Mouse (Mus musculus) splenic B cell, adult 2 months (primary cell): ENCODE data around the gene Erc1.
A peak's percentile ranks its signal among the peaks of the same experiment; 100 is the strongest.
"Not testable (repeated sequence)": the region's sequence is repeated elsewhere in the genome, so short reads cannot be mapped to it uniquely, and the experiment has no call there.

ENCODE experiments used
- DNase-seq: peaks from one replicate; pipeline ENCODE4 v3.0.0-alpha.2; 2011; ENCODE audit warnings: low read depth, low spot score
- H3K27me3 ChIP-seq: 2 replicates; pipeline ENCODE4 v1.6.1; 2012; ENCODE audit warnings: mild to moderate bottlenecking, low read length, moderate library complexity, mixed read lengths; ENCODE audit not compliant: control insufficient read depth, poor library complexity, insufficient read depth, severe bottlenecking
- H3K36me3 ChIP-seq: 2 replicates; pipeline ENCODE4 v1.6.1; 2012; ENCODE audit warnings: mild to moderate bottlenecking, low read length, moderate library complexity, mixed read lengths; ENCODE audit not compliant: control insufficient read depth, poor library complexity, insufficient read depth, severe bottlenecking

The Erc1 gene

DNA sequence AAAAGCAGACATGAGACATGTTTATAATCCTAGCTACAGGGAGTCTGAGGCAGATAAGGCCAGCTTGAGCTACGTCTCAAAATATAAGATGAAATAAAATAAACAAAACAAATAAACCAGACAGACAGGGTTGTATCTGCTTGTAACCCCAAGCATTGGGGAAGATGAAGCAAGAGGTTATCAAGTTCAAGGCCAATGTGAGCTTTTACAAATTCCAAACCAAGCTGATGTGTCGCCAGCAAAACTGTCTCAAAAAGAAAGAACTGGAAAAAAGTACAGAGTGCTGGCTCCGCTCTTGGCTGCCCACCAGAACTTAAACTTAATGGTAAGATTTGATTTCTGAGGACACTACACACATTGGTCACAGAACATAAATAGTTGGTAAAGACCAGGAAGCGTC lies 21.3 kb downstream of the Erc1 start:
- Histone ChIP-seq H3K36me3 (no peaks in the 10 kb centered on the region), H3K27me3 (no peaks in the 10 kb centered on the region)
- no peak for DNase-seq

DNA sequence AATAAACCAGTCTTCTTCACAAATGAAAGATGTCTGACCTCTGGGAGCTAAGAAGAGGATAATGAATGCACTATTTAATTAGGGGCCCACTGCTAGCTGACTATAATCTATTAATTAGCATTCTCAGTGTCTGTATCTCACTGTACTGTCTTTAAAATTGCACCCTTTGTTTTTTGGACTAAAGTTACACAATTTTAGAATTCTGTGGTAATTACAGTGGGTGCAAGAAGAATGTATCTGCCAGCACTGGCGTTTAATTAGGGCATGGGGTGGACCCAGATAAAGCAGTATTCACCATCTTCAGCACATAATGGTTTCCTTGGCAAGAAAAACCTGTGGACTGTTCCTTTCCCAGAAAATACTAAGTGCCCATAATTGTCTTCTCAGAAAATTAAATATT lies 25.8 kb downstream of the Erc1 start:
- no peak for DNase-seq
- H3K27me3 ChIP-seq: no peaks in the 10 kb centered on the region

DNA sequence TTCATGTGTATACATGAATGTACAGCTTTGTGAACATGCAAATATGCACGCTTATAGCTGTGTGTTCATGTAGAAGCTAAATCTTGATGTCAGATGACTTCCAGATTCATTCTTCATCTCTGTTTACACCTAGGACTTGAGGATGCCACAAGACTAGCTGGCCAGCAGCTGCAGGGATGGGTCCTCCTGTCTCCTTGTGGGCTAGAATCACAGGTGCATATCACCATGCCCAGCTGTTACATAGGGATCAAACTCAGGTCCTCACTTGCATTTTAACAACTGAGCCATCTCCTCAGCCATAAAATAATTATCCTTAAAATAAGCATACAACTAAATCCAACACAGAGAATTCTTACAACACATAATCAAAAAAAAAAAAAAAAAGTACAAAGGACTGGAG lies 26.8 kb downstream of the Erc1 start:
- no peak for DNase-seq
- no peaks in the 10 kb centered on the region for H3K27me3 ChIP-seq
- no peaks in the 10 kb centered on the region for H3K36me3 ChIP-seq

More for the DNA sequence above, 25.8 kb downstream of the Erc1 start:
- no peaks in the 10 kb centered on the region for H3K36me3 ChIP-seq

DNA sequence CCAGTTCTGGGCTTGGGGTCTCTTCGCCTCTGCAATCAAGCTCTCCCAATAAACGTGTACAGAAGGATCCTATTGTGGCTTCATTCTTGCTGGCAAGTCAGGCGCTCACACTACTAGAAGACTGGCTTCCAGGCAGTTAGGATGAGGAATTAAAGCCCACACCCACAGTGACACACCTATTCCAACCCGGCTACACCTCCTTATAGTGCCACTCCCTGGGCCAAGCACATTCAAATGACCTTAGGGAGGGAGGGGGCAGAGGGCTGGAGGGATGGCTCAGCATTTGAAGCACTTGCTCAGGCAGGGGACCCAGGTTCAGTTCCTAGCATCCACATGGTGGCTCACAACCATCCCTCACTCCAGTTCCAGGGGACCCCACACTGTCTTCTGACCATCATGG lies 29.4 kb downstream of the Erc1 start:
- DNase-seq: no peak
- Histone ChIP-seq H3K36me3 (no peaks in the 10 kb centered on the region), H3K27me3 (no peaks in the 10 kb centered on the region)

DNA sequence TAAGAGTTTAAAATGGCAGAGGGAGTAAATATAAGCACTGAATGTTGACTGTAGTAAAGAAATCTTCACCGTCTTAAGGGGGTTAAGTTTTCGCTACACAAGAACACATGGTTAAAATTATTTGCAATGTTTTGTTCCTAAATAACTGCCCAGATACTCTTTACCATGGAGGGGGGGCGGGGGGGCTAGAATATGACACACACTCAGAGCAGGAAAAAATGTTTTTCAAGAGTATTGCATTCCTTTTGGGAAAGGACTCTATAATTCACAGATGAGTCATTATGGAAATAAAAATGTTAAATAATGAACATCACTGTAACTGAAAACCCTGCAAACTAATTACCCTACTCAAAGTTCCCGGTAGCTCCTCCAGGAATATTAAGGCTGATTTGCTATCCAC lies 32.5 kb downstream of the Erc1 start:
- Histone ChIP-seq H3K27me3 (no peaks in the 10 kb centered on the region), H3K36me3 (no peaks in the 10 kb centered on the region)
- no peak for DNase-seq

DNA sequence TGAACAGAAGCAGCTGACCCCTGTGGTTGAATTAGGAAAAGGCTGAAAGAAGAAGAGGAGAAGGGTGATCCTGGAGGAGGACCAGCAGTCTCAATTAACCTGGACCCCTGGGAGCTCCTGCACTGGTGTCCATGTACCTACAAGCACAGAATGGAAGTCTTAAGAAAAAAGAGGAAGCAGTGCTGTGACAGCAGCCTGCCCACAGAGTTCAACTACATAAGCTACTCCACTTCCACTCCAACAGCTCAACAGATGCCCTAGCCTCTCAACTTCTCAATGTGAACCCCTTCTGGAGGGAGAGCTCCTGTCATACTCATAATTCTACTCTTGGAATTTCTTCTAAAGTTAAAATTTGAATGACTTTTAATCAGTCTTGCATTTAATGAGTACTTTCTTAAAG lies 34.9 kb downstream of the Erc1 start:
- DNase-seq: peak; percentile 8
- not testable (repeated sequence) for H3K36me3 ChIP-seq, H3K27me3 ChIP-seq

DNA sequence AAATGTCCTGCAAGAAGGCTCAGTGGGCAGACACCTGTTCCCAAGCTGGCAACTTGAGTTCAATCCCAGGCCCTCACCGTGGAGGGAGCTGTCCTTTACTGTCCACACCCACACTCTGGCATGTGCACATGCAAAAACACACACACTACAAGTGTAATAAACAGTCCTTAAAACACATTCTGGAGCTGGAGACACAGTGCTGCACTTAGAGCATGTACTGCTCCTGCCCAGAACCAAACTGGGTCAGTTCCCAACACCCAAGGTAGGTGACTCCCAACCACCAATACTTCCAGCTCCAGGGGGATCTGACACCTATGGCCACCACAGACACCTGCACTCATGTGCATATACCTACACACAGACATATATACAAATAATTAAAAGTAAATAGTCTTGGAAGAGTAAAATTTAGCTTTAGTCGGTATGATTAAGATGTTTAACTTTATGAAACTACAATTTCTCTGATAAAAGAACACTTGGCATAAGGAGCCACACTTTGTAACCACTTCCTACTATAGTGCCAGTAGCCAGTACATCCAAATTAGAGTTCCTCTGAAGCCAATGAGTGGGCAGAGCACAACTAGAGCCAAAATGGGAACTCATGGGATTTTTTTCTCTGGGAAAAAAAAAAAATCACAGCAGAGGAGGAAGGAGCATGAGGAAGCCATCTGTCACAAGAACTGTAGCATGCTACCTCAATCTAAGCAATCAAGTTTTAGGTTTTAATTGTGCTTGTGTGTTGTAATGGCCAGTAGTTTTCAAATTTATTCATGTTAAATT lies 39.1 kb downstream of the Erc1 start:
- H3K36me3 ChIP-seq: no peaks in the 10 kb centered on the region
- DNase-seq: no peak
- no peaks in the 10 kb centered on the region for H3K27me3 ChIP-seq

DNA sequence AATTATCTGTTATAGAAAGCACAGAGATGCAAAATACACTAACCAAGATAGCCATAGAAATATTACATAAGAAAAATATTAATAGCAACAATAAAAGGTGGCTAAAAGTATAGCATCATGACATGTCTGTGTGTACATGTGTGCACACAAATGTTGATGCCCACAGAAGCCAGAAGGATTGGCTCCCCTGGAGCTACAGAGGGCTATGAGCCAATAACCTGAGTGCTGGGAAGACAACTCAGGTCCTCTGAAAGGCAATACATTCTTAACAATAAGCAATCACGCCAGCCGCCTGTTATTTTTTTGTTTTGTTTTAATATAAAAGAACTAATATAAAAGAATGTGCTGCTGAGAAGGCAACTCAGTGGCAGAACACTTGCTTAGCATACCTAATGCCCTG lies 44.7 kb downstream of the Erc1 start:
- Histone ChIP-seq H3K36me3 (no peaks in the 10 kb centered on the region), H3K27me3 (no peaks in the 10 kb centered on the region)
- DNase-seq: no peak

DNA sequence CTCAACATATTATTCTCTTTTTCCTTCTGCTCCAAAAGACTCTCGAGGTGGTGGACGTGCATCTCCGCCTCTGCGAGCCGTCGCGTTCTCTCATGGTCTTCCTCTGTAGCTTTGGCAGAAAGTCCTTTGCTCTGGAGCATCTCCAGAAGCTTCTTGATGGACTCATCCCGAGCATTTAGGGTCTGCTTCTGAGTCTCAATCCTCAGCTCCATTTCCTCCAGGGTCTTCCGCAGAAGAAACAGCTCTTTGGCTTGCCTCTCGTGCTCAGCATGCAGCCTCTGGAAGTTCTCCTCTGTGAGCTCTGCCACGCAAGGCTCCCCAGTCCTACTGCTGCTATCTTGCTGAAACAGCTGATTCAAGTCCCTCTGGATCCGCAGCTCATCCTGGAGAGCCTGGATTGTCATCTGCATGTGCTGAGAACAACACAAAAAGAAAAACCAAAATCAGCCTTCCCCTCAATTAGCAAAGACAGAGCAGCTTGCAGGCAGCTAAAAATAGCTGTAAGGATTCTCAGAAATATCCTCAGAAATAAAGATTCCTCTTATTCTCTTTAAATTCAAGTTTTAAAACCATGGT lies 51.0 kb downstream of the Erc1 start:
- no peak for DNase-seq
- no peaks in the 10 kb centered on the region for H3K27me3 ChIP-seq
- no peaks in the 10 kb centered on the region for H3K36me3 ChIP-seq

DNA sequence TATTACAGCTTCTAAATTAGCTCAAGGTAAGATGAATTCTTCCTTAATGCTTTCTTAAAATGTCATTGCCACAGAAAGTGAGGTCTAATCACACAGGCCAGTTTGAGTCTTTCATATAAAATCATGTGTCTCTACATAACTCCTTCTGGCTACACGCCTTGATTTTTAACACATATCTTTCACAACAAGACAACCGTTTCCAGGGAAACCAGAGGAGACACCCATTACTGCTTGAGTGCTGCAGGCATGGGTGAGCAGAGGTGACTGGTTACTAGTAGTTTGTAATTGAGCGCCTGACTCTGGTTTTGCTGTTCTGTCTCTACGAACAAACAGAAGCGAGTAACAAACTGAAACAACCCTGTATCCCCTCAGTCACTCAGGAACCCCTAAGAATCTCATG lies 51.7 kb downstream of the Erc1 start:
- no peak for DNase-seq
- H3K27me3 ChIP-seq: no peaks in the 10 kb centered on the region
- no peaks in the 10 kb centered on the region for H3K36me3 ChIP-seq

DNA sequence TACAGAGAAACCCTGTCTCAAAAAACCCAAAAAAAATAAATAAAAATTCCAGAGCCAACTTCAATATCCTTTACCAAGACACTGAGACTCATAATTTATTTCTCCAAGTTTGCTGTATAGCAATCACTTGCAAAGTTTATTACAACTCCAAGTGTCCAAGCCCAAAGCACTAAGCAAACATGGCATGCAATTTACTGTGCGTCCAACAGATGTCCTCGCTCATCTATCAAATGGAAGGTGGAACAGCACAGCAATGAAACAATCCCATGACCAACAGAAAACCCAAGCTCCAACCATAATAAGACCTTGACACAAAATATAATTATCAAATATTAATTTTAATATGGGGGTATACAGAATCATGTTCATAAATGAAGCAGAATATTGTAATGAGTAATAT lies 55.4 kb downstream of the Erc1 start:
- Histone ChIP-seq H3K36me3 (no peaks in the 10 kb centered on the region), H3K27me3 (no peaks in the 10 kb centered on the region; the same call in 1 of the 2 replicates)
- DNase-seq: peak; percentile 75

DNA sequence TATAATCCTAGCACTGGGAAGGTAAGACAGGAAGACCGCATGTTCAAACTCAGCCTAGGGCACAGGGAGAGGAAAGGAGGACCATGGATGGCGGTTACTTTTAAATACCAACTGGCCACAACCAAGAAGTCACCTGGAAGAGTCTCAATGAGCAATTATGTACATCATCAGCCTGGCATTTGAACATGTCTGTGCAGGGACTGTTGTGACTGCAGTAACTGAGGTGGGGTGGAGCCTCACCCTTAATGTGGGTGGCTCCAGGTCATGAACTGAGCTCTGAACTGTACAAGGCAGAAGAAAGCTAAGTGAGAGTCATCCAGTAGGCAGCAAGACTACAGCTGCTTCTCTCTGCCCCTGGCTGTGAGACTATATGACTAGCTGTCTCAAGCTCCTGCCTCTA lies 65.6 kb downstream of the Erc1 start:
- DNase-seq: no peak
- H3K36me3 ChIP-seq: no peaks in the 10 kb centered on the region

DNA sequence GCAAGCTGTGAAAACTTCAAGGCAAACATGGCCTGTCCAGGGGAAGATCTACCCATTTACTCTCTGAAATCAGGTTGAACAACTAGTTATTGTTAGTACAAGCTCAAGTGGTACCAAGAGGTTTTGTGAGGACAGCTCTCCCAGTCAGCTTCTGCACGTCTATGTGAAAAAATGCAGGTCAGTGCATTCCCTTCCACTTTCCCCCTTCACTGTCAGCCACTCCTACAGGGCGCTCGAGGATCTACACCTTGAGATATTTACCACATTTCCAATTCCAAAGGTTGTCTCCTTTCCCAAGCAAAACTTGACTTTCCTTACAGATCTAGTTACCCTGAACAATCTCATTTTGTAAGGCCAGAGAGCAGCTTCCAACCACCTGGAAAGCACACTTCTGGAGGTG lies 66.9 kb downstream of the Erc1 start:
- no peaks in the 10 kb centered on the region for H3K27me3 ChIP-seq
- DNase-seq: no peak
- no peaks in the 10 kb centered on the region for H3K36me3 ChIP-seq

More for the DNA sequence above, 65.6 kb downstream of the Erc1 start:
- no peaks in the 10 kb centered on the region for H3K27me3 ChIP-seq

DNA sequence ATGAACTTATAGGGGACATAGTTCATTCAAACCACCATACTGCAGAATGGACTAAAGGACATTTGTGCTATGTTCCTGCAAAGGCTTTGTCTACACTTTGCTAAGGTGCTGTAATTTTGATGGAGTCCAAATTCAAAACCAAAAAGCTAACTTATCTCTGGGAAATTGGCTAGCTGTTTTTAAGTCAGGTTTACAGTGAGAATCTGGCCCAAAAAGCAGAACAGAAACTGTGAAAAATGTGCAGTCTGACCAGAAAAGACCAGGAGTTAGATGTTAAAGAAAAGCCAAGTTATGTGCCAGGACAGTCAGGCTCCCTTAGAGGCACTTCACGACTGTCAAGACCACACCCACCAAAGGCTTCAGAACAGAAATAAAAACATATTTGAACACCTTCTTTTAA lies 79.2 kb downstream of the Erc1 start:
- Histone ChIP-seq H3K36me3 (no peaks in the 10 kb centered on the region), H3K27me3 (no peaks in the 10 kb centered on the region)
- DNase-seq: no peak

DNA sequence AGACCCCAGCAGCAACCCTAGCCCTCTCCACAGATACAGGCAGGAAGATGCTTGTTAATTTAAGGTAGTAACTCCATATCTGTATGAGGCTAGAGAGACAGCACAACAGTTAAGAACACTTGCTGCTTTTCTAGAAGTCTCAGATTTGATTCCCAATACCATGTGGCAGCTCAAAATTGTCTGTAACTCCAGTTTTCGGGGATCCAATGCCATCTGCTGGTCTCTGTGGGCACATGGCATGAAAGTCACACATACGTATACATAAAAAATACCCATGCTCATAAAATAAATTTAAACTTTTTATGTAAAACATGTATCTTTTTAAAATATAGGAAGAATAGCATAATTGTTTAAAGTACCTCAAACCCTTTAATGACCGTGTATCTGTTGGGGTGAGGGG lies 83.6 kb downstream of the Erc1 start:
- Histone ChIP-seq H3K27me3 (no peaks in the 10 kb centered on the region), H3K36me3 (no peaks in the 10 kb centered on the region)
- DNase-seq: no peak

DNA sequence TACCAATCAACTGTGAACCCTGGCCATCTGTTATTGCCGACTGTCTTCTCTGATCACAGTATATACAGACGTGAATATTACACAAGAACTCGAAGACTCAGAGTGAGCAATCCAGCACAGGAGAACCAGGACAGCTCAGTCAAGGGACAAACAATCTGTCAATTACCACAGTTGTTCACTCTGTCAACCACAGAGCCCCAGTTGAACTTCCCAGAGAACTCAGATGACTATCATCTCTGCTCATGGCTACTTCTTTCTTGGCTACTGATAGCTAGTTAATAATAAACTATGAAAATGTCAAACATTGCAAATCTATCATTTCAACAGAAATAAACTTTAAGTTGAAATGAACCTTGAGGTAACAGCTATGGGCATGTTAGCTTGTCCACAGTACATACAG lies 88.1 kb downstream of the Erc1 start:
- H3K27me3 ChIP-seq: no peaks in the 10 kb centered on the region
- DNase-seq: no peak
- no peaks in the 10 kb centered on the region for H3K36me3 ChIP-seq
